Mouse (Mus musculus) layer of hippocampus, adult 18-20 months (tissue): ENCODE measurements around the gene Tmem62. TPM values are rescaled to one million over a fixed set of nuclear protein-coding genes. Genes with fewer than 3 reads are reported as not detected.
"Not testable (repeated sequence)": the region's sequence is repeated elsewhere in the genome, so short reads cannot be mapped to it uniquely, and the experiment has no call there.

Source experiments
- DNase-seq, 2 experiments: peaks; one replicate each; pipeline ENCODE4 v3.0.0; 2022; ENCODE audit warnings: low spot score in 2 of 2
- long read RNA-seq: library from polyadenylated mRNA; stranded (forward); transcript quantifications from one replicate; pipeline ENCODE4 v2.0.0, GENCODE M21; 2021
- total RNA-seq, 2 experiments: library from RNA; stranded (reverse); gene quantifications; 2 replicates each; pipeline ENCODE4 v1.2.3; 2021

Tmem62 gene
- total RNA-seq = 10 to 100 TPM; 22.0 to 23.1 TPM
- long read RNA-seq, transcript Tmem62-201 (14 exons, 2,921 nt) = major isoform, 23 of 33 reads
- long read RNA-seq, partial matches to known transcripts = 0 of 33 reads
- long read RNA-seq, other reads (novel, unspliced or antisense) = 6 of 33 reads

- DNase-seq = peak; percentile 35 to 49
These were observed at the start of gene Tmem62 for GRCm38 (mm10) chr2:120976990-120977925. Tmem62 (plus strand) TSS chr2:120977017.

DNA sequence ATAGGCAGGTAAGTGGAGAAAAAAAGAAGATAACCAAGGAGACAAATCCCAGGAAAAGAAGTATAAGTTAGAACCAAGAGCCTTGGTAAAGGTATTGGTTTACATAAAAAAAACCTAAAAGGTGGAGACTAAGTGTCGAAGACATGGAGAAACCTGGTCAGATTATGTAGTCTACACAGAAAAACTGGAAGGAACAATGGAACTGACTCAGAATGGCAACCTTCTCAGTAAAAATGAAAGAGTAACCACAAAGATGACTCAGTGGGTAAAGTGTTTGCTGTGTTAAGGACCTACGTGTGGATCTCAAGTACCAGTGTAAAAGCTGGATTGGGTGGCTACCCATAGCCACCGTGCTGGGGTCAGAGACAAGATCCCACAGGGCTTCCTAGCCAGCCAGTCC lies 43.8 kb upstream of the Tmem62 start:
- DNase-seq = no peak

GRCm38 (mm10) chr2:120951208-120951607 lies 25.6 kb upstream of the Tmem62 start:
- peak; percentile 37 to 45 for DNase-seq

DNA sequence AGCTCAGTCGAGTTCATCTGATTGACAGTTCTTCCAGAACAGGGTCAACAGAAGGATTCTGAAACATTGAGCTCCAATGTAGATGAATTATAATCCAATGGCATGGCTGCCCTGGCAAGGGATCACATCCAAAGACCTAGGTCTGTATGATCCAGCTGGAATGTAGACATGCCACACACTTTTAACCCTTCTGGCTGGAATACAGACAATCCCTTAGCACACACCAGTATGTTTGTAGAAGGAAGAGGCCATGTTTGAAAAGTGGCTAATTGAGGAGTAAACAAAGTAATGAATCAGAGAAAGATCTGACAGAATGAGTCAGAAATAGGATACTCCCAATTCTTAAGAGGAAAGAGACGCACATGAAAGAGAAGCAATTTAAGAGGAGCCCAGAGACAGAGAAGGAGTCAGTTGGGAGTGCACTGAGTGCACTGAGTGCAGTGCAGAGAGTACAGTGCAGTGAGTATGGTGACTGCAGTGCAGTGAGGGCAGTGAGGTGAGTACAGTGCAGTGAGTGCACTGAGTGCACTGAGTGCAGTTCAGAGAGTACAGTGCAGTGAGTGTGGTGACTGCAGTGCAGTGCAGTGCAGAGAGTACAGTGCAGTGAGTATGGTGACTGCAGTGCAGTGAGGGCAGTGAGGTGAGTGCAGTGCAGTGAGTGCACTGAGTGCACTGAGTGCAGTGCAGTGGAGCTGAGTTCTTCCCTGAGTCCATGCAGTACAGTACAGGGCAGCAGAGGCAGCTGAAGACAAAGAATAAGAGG lies 24.5 kb upstream of the Tmem62 start:
- no peak for DNase-seq

DNA sequence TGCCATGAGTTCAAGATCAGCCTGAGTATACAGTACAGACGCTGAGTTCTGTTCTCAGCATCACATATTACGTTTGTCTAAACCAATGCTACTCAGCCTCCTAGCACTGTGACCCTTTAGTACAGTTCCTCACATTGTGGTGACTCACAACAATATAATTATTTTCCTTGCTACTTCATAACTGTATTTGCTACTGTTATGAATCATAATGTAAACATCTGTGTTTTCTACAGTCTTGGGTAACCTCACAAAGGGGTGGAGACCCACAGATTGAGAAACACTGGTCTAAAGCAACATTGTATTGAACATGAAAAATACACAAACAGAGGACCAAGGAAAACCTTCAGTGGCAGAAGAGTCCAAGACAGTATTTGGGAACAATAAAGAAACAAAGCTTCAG lies 17.5 kb upstream of the Tmem62 start:
- DNase-seq = no peak

- DNase-seq = no peak
These were observed 17.0 kb upstream of the Tmem62 start for GRCm38 (mm10) chr2:120959827-120960226.

DNA sequence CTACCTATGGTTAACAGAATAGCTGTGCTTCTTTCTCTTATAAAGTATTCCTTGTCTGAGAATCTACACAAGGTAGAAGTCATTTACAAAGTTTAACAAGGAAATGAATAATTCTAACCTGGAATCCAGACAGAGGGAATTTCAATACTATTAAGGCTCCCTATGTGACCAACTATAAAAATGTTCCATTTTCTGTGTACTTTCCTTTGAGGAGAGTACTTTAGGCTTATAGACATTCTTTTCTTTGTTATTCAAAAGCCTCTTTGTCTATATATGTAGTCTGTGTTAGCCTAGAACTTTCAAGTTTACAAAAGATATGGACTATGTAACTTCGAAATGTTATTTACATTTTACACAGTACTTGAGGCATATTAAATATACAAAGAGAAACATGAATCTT lies 16.6 kb upstream of the Tmem62 start:
- no peak for DNase-seq

DNA sequence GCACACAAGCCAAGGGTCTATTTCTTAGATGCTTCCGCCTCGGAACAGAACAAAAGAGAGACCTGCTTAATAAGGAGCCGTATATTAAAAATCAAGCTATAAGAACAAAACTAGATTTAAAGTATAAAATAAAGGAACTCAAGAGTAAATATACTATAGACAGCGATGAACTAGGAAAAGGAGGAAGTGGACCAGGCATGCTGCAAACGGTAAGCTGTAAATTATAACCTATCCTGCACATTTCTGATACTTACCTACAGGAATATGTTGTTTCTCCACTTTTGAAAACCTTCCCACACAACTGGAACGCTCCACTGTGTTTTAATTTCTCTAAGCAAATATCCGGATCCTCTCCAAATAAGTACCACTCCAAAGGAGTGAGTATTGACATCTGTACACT lies 13.7 kb upstream of the Tmem62 start:
- DNase-seq = no peak

DNA sequence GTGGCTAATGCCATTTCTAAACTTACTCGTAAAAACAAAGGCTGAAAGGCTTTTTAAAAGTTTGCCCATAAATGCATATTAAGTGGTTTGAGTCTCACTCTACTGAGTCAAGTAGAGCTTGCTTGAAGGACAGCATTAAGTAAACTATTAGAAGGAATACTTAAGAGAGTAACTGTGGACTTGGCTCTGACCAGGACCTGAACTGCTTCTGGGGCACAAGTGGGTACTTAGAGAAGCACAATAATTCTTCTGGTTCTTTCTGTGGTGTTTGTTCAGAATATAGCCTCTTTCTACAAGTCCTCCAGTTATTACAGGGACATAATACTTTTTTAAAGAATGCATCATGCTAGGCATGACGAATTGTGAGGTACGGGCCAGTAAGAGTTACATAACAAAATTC lies 11.3 kb upstream of the Tmem62 start:
- no peak for DNase-seq

- DNase-seq = peak in 1 of 2 experiments; percentile 5
These were observed 6.7 kb upstream of the Tmem62 start for GRCm38 (mm10) chr2:120970045-120970539.

- peak; percentile 79 to 89 for DNase-seq
These were observed 6.2 kb upstream of the Tmem62 start, which contains the start of gene Ubr1 for GRCm38 (mm10) chr2:120970559-120971080. Ubr1 (minus strand) TSS chr2:120970715.

DNA sequence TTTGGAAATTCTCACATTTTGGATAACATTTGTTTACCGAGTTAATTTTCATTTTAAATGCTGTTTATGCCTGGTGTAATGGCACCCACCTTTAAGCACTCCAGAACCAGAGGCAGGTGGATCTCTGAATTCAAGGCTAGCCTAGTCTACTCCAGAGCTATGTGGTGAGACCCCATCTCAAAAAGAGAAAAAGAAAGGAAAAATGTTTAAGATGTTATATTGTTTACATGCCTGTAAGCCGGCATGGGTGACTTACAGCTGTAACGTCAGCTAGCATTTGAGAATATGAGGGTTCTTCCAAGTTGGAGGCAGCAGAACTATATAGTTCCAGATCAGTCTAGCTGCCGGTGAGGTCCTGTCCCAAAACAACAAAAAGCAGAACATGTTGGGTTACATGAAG lies 5.1 kb upstream of the Tmem62 start:
- no peak for DNase-seq

- DNase-seq = not testable (repeated sequence)
These were observed 4.6 kb upstream of the Tmem62 start for GRCm38 (mm10) chr2:120972257-120972656.

DNA sequence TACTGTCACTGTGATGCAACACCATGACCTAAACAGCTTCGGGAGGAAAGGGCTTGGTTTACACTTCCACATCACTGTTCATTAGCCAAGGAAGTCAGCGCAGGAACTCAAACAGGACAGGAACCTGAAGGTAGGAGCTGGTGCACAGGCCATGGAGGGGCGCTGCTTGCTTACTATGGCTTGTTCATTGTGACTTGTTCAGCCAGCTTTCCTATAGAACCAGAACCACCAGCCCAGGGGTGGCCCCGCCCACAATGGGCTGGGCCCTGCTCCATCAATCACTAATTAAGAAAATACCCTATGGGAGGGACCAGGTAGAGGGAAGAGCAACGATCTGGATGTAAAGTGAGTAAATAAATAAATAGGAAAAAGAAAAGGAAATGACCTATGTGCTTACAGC lies 3.9 kb upstream of the Tmem62 start:
- no peak for DNase-seq

GRCm38 (mm10) chr2:120976308-120976707 lies 509 bp upstream of the Tmem62 start:
- DNase-seq = peak in 1 of 2 experiments; percentile 10

DNA sequence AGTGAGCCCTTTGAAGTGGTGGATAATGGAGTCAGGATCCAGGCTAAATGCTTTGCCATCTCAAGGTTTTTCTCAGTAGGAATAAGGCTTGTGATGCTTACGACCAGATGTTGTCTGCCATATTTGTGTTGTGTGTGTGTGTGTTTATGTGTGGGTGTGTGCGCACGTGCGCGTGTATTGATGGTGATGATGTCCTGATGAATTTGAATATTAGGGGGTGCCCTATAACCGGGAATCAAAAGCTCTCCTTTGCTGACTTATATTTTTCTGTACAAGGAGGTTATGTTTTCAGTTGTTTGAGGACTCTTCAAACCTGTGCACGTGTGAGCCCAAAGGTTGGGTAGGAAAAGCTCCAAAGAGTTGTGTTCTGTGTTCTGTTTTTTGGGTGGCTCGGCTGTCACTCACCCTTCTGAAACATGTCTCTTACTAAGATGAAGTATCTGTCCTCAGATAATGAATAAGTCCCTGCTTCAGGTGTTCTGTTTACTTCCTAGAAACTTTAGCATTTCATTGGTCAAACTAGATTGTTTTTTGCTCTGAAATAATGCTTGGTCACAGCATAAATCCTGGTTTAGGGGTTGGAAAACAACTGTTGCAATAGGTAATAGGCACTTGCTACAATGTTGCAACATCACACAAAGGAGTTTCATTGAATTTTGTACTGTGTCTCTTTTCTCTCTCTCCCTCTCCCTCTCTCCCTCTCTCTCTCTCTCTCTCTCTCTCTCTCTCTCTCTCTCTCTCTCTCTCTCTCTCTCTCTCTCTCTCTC lies 1.3 kb downstream of the Tmem62 start:
- DNase-seq = no peak

DNA sequence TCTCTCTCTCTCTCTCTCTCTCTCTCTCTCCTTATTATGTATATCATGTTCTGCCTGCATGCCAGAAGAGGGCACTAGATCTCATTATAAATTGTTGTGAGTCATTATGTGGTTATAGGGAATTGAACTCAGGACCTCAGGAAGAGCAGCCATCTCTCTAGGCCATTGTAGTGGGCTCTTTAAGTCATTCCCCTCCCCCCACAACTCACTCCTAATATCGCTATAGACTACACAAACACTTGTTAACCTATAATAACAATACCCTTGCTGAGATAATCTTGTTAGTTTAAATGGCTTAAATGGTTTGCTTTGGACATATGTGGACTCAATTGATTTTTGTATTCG lies 1.8 kb downstream of the Tmem62 start:
- DNase-seq = no peak

- no peak for DNase-seq
These were observed 3.0 kb downstream of the Tmem62 start for GRCm38 (mm10) chr2:120979819-120980218.

- no peak for DNase-seq
These were observed 4.0 kb downstream of the Tmem62 start for GRCm38 (mm10) chr2:120980861-120981260.

GRCm38 (mm10) chr2:120983611-120984010 lies 6.8 kb downstream of the Tmem62 start:
- no peak for DNase-seq

DNA sequence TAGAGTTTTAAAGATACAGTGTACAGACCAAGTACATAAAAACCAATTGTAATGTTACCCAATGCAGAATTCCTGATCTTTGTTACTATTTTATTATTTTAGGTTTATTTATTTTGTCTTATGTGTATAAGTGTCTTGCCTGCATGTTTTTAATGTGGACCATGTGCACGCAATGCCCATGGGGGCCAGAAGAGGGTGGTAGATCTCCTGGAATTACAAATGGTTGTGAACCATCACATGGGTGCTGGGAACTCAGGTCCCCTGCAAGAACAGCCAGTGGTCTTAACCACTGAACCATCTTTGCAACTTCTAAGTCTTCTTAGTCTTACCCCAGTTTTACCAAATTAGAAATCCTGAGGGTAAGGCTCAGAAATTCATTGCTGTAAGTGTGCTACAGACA lies 8.4 kb downstream of the Tmem62 start:
- DNase-seq = no peak
